Mouse (Mus musculus) liver, adult 10 weeks (tissue): ENCODE data around the gene Olfr855. TPM values are rescaled to one million over a fixed set of nuclear protein-coding genes. Genes with fewer than 3 reads are reported as not detected.

Experiments used
- polyA plus RNA-seq: library from polyadenylated mRNA; stranded (reverse); fragments of 350-450 nt; fragmentation: Illumina TruSeq; extraction: RNeasy Lipid Tissue Mini Kit (QIAGEN cat#74804); gene quantifications from one replicate; pipeline ENCODE4 v1.2.3, GENCODE M21; 2014; ENCODE audit warnings: low read depth, low replicate concordance

Gene Olfr855
- not detected for polyA plus RNA-seq

GRCm38 (mm10) chr9:19582317-19582716 lies at the start of gene Olfr855:
Gene Olfr855, plus strand, starts transcription at chr9:19582617.

GRCm38 (mm10) chr9:19540976-19541375 lies 41.4 kb upstream of the Olfr855 start, which contains the start of gene Olfr853:
Gene Olfr853, minus strand, starts transcription at chr9:19541076.

DNA sequence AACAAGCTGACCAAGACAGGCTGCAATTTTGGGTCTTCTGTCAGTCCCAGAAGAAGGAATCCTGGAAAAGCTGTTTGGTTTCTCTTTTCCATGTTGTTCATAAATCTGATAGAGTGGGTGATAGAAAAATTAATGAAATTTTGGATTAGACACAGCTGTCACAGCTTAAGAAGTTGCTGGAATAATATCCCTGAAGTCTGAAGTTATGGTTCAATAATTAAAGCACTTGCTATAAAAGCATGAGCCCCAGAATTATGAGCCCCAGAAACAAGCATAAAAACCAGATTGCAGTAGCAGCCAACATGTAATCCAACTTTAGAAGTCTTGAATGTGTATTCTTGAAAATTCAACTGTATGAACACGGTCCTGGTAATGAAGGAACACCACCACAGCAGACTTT lies 15.1 kb upstream of the Olfr855 start, which contains the start of gene Olfr854:
TSS of gene Olfr854 (minus strand) at position 101 of the 400 bp plus-strand sequence.

DNA sequence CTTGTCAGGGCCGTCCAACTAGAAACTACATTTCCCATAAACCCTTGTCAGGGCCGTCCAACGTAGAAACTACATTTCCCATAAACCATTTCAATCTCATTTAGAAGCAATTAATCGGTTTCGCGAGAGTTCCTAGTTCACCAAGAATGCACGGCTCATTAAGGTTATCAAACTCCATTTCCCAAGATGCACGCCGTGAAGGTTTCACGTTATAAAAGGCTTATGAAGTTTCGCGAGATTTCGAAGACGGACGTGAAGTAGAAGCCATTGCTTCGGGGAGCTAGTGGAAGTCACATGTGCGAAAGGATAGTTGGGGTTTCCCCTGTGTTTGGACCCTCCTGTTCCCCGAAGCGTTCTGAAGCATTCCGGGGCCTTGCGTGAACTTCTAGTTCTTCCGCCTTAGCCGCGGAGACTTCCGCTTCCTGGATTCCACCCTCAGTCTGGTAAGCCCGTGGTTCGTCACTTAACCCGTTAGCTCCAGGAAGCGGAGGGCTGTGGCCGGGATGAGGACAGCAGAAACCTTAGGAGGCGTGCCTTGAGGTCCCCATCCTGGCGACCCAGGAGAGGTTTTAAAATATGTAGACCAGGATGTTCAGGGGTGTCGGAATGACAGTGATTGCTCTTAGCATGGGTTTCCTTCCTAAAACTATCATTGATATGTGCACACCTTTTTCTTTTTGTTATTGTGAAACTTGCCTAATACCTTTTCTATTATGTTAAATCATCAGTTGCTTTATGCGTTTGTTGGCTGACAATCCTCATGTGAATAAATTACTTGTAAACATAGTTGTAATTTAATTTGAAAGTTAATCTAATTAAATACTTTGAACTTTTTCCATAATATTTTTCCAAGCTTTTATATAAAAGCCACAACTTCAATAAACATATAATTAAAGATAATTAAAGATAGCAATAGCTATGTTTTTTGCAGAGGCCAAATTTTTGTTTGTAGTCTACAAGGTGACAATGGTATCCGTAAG lies 39.7 kb downstream of the Olfr855 start, which contains the start of gene Zfp317:
TSS of gene Zfp317 (plus strand) at position 260 of the 980 bp plus-strand sequence.

Other genes starting within 250 kb of the Olfr855 start
- not detected for gene Olfr845, start 246.2 kb upstream of the Olfr855 start, polyA plus RNA-seq
- not detected for gene Olfr846, start 218.6 kb upstream of the Olfr855 start, polyA plus RNA-seq
- gene Olfr847, start 203.9 kb upstream of the Olfr855 start, polyA plus RNA-seq, result not detected
- gene Olfr849, start 142.4 kb upstream of the Olfr855 start, polyA plus RNA-seq, result not detected
- not detected for gene Olfr850, start 104.4 kb upstream of the Olfr855 start, polyA plus RNA-seq
- gene Olfr851, start 89.3 kb upstream of the Olfr855 start, polyA plus RNA-seq, result not detected
- not detected for gene Olfr853, start 41.5 kb upstream of the Olfr855 start, polyA plus RNA-seq
- gene Olfr854, start 15.2 kb upstream of the Olfr855 start, polyA plus RNA-seq, result not detected
- gene Zfp317, start 39.5 kb downstream of the Olfr855 start, polyA plus RNA-seq, result 16.1 TPM
- not detected for gene Olfr857, start 126.8 kb downstream of the Olfr855 start, polyA plus RNA-seq
- gene Olfr58, start 197.7 kb downstream of the Olfr855 start, polyA plus RNA-seq, result not detected
- gene Olfr859, start 222.3 kb downstream of the Olfr855 start, polyA plus RNA-seq, result not detected